Mouse (Mus musculus): ENCODE data around the gene Cfap54. TPM values are rescaled to one million over a fixed set of nuclear protein-coding genes. Genes with fewer than 3 reads are reported as not detected.

Gene Cfap54
- polyA plus RNA-seq, 1 experiment from 2014 or later, result 1.6 TPM

- Histone ChIP-seq H3K4me1 (0 out of 2 replicates have a peak, but pooled peaks cover 6% of the 10 kb centered on the region), H3K9ac (no peak overlapping the region), H3K27ac (no peak overlapping the region), H3K4me2 (no peak overlapping the region), H3K9me3 (replicated peaks) (no peaks in the 10 kb centered on the region), H3K27me3 (no peaks in the 10 kb centered on the region), H3K4me3 (no peak overlapping the region), H3K36me3 (ENCODE audit: poor library complexity, severe bottlenecking) (no peaks in the 10 kb centered on the region)
- 88% methylated on average over 3 of the region's 3 CpGs for WGBS
- no peak for ATAC-seq
These were observed 35.2 kb upstream of the Cfap54 start for GRCm38 (mm10) chr10:93116636-93117035.

- H3K9ac ChIP-seq, result no peak overlapping the region
- H3K4me2 ChIP-seq, result no peak overlapping the region
- H3K27ac ChIP-seq, result no peak overlapping the region
- 98% methylated on average over 1 of the region's 1 CpGs for WGBS
- H3K36me3 ChIP-seq (ENCODE audit: poor library complexity, severe bottlenecking), result no peaks in the 10 kb centered on the region
- no peaks in the 10 kb centered on the region for H3K27me3 ChIP-seq
- ATAC-seq, result no peak
- H3K4me3 ChIP-seq, result no peak overlapping the region
- H3K9me3 ChIP-seq (replicated peaks), result no peaks in the 10 kb centered on the region
- H3K4me1 ChIP-seq, result 0 out of 2 replicates have a peak, but pooled peaks cover 6% of the 10 kb centered on the region
These were observed 34.3 kb upstream of the Cfap54 start for GRCm38 (mm10) chr10:93115743-93116142.

- Histone ChIP-seq H3K27ac (no peak overlapping the region), H3K27me3 (no peaks in the 10 kb centered on the region), H3K4me2 (no peak overlapping the region), H3K4me1 (0 out of 2 replicates have a peak, but pooled peaks cover 3% of the 10 kb centered on the region), H3K9me3 (replicated peaks) (no peaks in the 10 kb centered on the region), H3K9ac (no peak overlapping the region), H3K36me3 (ENCODE audit: poor library complexity, severe bottlenecking) (no peaks in the 10 kb centered on the region), H3K4me3 (no peak overlapping the region)
- no peak for ATAC-seq
- 66% methylated on average over 1 of the region's 1 CpGs for WGBS
These were observed 33.4 kb upstream of the Cfap54 start for GRCm38 (mm10) chr10:93114782-93115181.

GRCm38 (mm10) chr10:93113968-93114367 is 32.5 kb upstream of the Cfap54 start:
- H3K36me3 ChIP-seq (ENCODE audit: poor library complexity, severe bottlenecking), result no peaks in the 10 kb centered on the region
- H3K4me3 ChIP-seq, result no peak overlapping the region
- H3K4me2 ChIP-seq, result no peak overlapping the region
- H3K4me1 ChIP-seq, result 0 out of 2 replicates have a peak, but pooled peaks cover 2% of the 10 kb centered on the region
- no peak for ATAC-seq
- H3K27me3 ChIP-seq, result no peaks in the 10 kb centered on the region
- 92% methylated on average over 8 of the region's 8 CpGs for WGBS
- H3K9me3 ChIP-seq (replicated peaks), result no peaks in the 10 kb centered on the region
- H3K27ac ChIP-seq, result no peak overlapping the region
- no peak overlapping the region for H3K9ac ChIP-seq

GRCm38 (mm10) chr10:93112021-93112420 is 30.6 kb upstream of the Cfap54 start:
- Histone ChIP-seq H3K4me3 (no peak overlapping the region), H3K27me3 (no peaks in the 10 kb centered on the region), H3K9me3 (replicated peaks) (no peaks in the 10 kb centered on the region), H3K9ac (no peak overlapping the region), H3K27ac (no peak overlapping the region), H3K4me1 (0 out of 2 replicates have a peak, but pooled peaks cover 2% of the 10 kb centered on the region), H3K36me3 (ENCODE audit: poor library complexity, severe bottlenecking) (no peaks in the 10 kb centered on the region), H3K4me2 (no peak overlapping the region)
- ATAC-seq, result no peak
- WGBS, result 88% methylated on average over 6 of the region's 6 CpGs

- ATAC-seq, result no peak
- WGBS, result 59% methylated on average over 8 of the region's 8 CpGs
- no peaks in the 10 kb centered on the region for H3K27me3 ChIP-seq
- H3K4me3 ChIP-seq, result no peak overlapping the region
- no peak overlapping the region for H3K4me2 ChIP-seq
- no peak overlapping the region for H3K27ac ChIP-seq
- no peak overlapping the region for H3K9ac ChIP-seq
- H3K36me3 ChIP-seq (ENCODE audit: poor library complexity, severe bottlenecking), result no peaks in the 10 kb centered on the region
- 0 out of 2 replicates have a peak, but pooled peaks cover 2% of the 10 kb centered on the region for H3K4me1 ChIP-seq
- H3K9me3 ChIP-seq (replicated peaks), result no peaks in the 10 kb centered on the region
These were observed 30.0 kb upstream of the Cfap54 start for GRCm38 (mm10) chr10:93111412-93111811.

- H3K4me2 ChIP-seq, result no peak overlapping the region
- no peak overlapping the region for H3K4me3 ChIP-seq
- H3K9me3 ChIP-seq (replicated peaks), result no peaks in the 10 kb centered on the region
- ATAC-seq, result no peak
- no peak overlapping the region for H3K27ac ChIP-seq
- H3K27me3 ChIP-seq, result no peaks in the 10 kb centered on the region
- H3K9ac ChIP-seq, result no peak overlapping the region
- peaks cover 4% of the 10 kb centered on the region; the same call in 1 of the 2 replicates for H3K4me1 ChIP-seq
- 62% methylated on average over 7 of the region's 7 CpGs for WGBS
- no peaks in the 10 kb centered on the region for H3K36me3 ChIP-seq (ENCODE audit: poor library complexity, severe bottlenecking)
These were observed 23.9 kb upstream of the Cfap54 start for GRCm38 (mm10) chr10:93105358-93105757.

- Histone ChIP-seq H3K9me3 (replicated peaks) (no peaks in the 10 kb centered on the region), H3K9ac (no peak overlapping the region), H3K36me3 (ENCODE audit: poor library complexity, severe bottlenecking) (no peaks in the 10 kb centered on the region), H3K4me2 (no peak overlapping the region), H3K27me3 (no peaks in the 10 kb centered on the region), H3K27ac (no peak overlapping the region), H3K4me1 (peaks cover 4% of the 10 kb centered on the region; the same call in 1 of the 2 replicates), H3K4me3 (no peak overlapping the region)
- ATAC-seq, result no peak
- WGBS, result 89% methylated on average over 6 of the region's 6 CpGs
These were observed 22.9 kb upstream of the Cfap54 start for GRCm38 (mm10) chr10:93104357-93104756.

GRCm38 (mm10) chr10:93103676-93104075 is 22.3 kb upstream of the Cfap54 start:
- 72% methylated on average over 11 of the region's 11 CpGs for WGBS

GRCm38 (mm10) chr10:93102321-93102720 is 20.9 kb upstream of the Cfap54 start:
- Histone ChIP-seq H3K27me3 (no peaks in the 10 kb centered on the region), H3K4me2 (no peak overlapping the region), H3K4me1 (peaks cover 4% of the 10 kb centered on the region; the same call in 1 of the 2 replicates), H3K36me3 (ENCODE audit: poor library complexity, severe bottlenecking) (no peaks in the 10 kb centered on the region), H3K9me3 (replicated peaks) (no peaks in the 10 kb centered on the region), H3K9ac (no peak overlapping the region), H3K27ac (no peak overlapping the region), H3K4me3 (no peak overlapping the region)
- ATAC-seq, result no peak
- WGBS, result 68% methylated on average over 5 of the region's 5 CpGs

More at GRCm38 (mm10) chr10:93103676-93104075, 22.3 kb upstream of the Cfap54 start:
- Histone ChIP-seq H3K36me3 (ENCODE audit: poor library complexity, severe bottlenecking) (no peaks in the 10 kb centered on the region), H3K9me3 (replicated peaks) (no peaks in the 10 kb centered on the region), H3K4me3 (no peak overlapping the region), H3K4me2 (no peak overlapping the region), H3K27me3 (no peaks in the 10 kb centered on the region), H3K27ac (no peak overlapping the region), H3K4me1 (peaks cover 4% of the 10 kb centered on the region; the same call in 1 of the 2 replicates), H3K9ac (no peak overlapping the region)
- no peak for ATAC-seq

- Histone ChIP-seq H3K4me2 (no peak overlapping the region), H3K9ac (no peak overlapping the region), H3K4me3 (no peak overlapping the region), H3K36me3 (ENCODE audit: poor library complexity, severe bottlenecking) (no peaks in the 10 kb centered on the region), H3K27ac (no peak overlapping the region), H3K4me1 (peaks cover 4% of the 10 kb centered on the region; the same call in 1 of the 2 replicates), H3K9me3 (replicated peaks) (no peaks in the 10 kb centered on the region), H3K27me3 (no peaks in the 10 kb centered on the region)
- no peak for ATAC-seq
- WGBS, result 73% methylated on average over 7 of the region's 7 CpGs
These were observed 16.9 kb upstream of the Cfap54 start for GRCm38 (mm10) chr10:93098211-93098805.

GRCm38 (mm10) chr10:93097439-93097838 is 16.0 kb upstream of the Cfap54 start:
- ATAC-seq, result no peak
- 92% methylated on average over 7 of the region's 7 CpGs for WGBS
- Histone ChIP-seq H3K27me3 (no peaks in the 10 kb centered on the region), H3K4me3 (no peak overlapping the region), H3K36me3 (ENCODE audit: poor library complexity, severe bottlenecking) (no peaks in the 10 kb centered on the region), H3K9me3 (replicated peaks) (no peaks in the 10 kb centered on the region), H3K4me1 (peaks cover 4% of the 10 kb centered on the region; the same call in 1 of the 2 replicates), H3K4me2 (no peak overlapping the region), H3K27ac (no peak overlapping the region), H3K9ac (no peak overlapping the region)

- Histone ChIP-seq H3K27ac (no peak overlapping the region), H3K9ac (no peak overlapping the region), H3K4me3 (no peak overlapping the region), H3K9me3 (replicated peaks) (no peaks in the 10 kb centered on the region), H3K4me1 (no peaks in the 10 kb centered on the region), H3K27me3 (no peaks in the 10 kb centered on the region), H3K36me3 (ENCODE audit: poor library complexity, severe bottlenecking) (no peaks in the 10 kb centered on the region), H3K4me2 (no peak overlapping the region)
- WGBS, result 87% methylated on average over 4 of the region's 4 CpGs
- no peak for ATAC-seq
These were observed 14.4 kb upstream of the Cfap54 start for GRCm38 (mm10) chr10:93095827-93096226.
